10 mouse cellular contexts compared by ENCODE assay signal in genomic region chr3:87157297-87157696, GRCm38 (mm10). TPM values are rescaled to one million over a fixed set of nuclear protein-coding genes. Genes with fewer than 3 reads are reported as not detected.
A peak's percentile ranks its signal among the peaks of the same experiment; 100 is the strongest.
DNase-seq lines count a peak whose midpoint lies in the region; ATAC-seq and TF ChIP-seq lines count a peak whose summit lies in the region.
"Had no signal": no experiment of that assay in that cellular context is flagged by ENCODE, and none has a peak within 500 bp of the region (broad histone marks: within the 10 kb centered on the region; RNA-seq: fewer than 3 reads in every experiment).

No protein-coding gene starts in this region.

- peaks cover 93% of the 10 kb centered on the region for H3K79me2 ChIP-seq in C2C12 (ENCODE audit: control insufficient read depth, insufficient read depth)

- no peak for DNase-seq in heart, postnatal 10 days
- no peak for DNase-seq in liver, embryonic 13.5 days
- DNase-seq in retina, embryonic 14.5 days (ENCODE audit: low spot score), result no peak
- no peak for DNase-seq in retina, postnatal 1 day
- no peak for DNase-seq in left cerebral cortex, adult 11 months (ENCODE audit: low spot score)

- H3K36me3 ChIP-seq in heart, embryonic 11.5 days (ENCODE audit: control insufficient read depth, insufficient read depth, low read length), result no peaks in the 10 kb centered on the region
- H3K36me3 ChIP-seq in C2C12 (ENCODE audit: control insufficient read depth, insufficient read depth), result peaks cover 70% of the 10 kb centered on the region
- H3K36me3 ChIP-seq in forebrain, embryonic 13.5 days (ENCODE audit: poor library complexity, severe bottlenecking), result 0 out of 2 replicates have a peak, but pooled peaks cover 3% of the 10 kb centered on the region
- H3K36me3 ChIP-seq in liver, embryonic 13.5 days, result no peaks in the 10 kb centered on the region
- H3K36me3 ChIP-seq: liver, embryonic 15.5 days had no signal

- H3ac ChIP-seq in C2C12 (ENCODE audit: control insufficient read depth, insufficient read length, low read depth), result peak overlapping the region; percentile 33

- ATAC-seq in heart, embryonic 11.5 days (replicated peaks; ENCODE audit: insufficient number of reproducible peaks, low FRiP score, low TSS enrichment), result no peak
- no peak for ATAC-seq in forebrain, embryonic 13.5 days
- no peak for ATAC-seq in liver, embryonic 13.5 days (ENCODE audit: low read depth)

- peaks cover 72% of the 10 kb centered on the region for H3K4me1 ChIP-seq in heart, embryonic 11.5 days (ENCODE audit: control insufficient read depth, insufficient read depth, low read length)
- peaks cover 82% of the 10 kb centered on the region for H3K4me1 ChIP-seq in forebrain, embryonic 13.5 days
- H3K4me1 ChIP-seq in liver, embryonic 13.5 days (replicated peaks), result peaks cover 6% of the 10 kb centered on the region
- H3K4me1 ChIP-seq: liver, embryonic 15.5 days had no signal

- no peaks in the 10 kb centered on the region for H3K9me3 ChIP-seq in heart, embryonic 11.5 days (replicated peaks; ENCODE audit: control insufficient read depth, low read length)
- no peaks in the 10 kb centered on the region for H3K9me3 ChIP-seq in forebrain, embryonic 13.5 days (replicated peaks)
- no peaks in the 10 kb centered on the region for H3K9me3 ChIP-seq in liver, embryonic 13.5 days (replicated peaks)
- H3K9me3 ChIP-seq: liver, embryonic 15.5 days had no signal

- WGBS in heart, embryonic 11.5 days (ENCODE audit: insufficient replicate concordance), result 60% methylated on average over 6 of the region's 6 CpGs
- 90% methylated on average over 4 of the region's 6 CpGs for WGBS in forebrain, embryonic 13.5 days
- WGBS in liver, embryonic 13.5 days (ENCODE audit: insufficient replicate concordance), result 36% methylated on average over 6 of the region's 6 CpGs

- H3K27ac ChIP-seq in heart, embryonic 11.5 days (ENCODE audit: low read depth, low read length), result peak overlapping the region; percentile 92
- peak overlapping the region; percentile 55; the same call in 1 of the 2 replicates for H3K27ac ChIP-seq in forebrain, embryonic 13.5 days
- peak overlapping the region; percentile 47 for H3K27ac ChIP-seq in liver, embryonic 13.5 days
- H3K27ac ChIP-seq: liver, embryonic 15.5 days had no signal

- H3K4me3 ChIP-seq in heart, embryonic 11.5 days (ENCODE audit: low read depth, low read length), result no peak overlapping the region
- H3K4me3 ChIP-seq in C2C12 (ENCODE audit: insufficient read depth, poor library complexity, severe bottlenecking), result no peak overlapping the region
- H3K4me3 ChIP-seq in forebrain, embryonic 13.5 days, result no peak overlapping the region
- H3K4me3 ChIP-seq in liver, embryonic 13.5 days (replicated peaks), result no peak overlapping the region
- H3K4me3 ChIP-seq: liver, embryonic 15.5 days had no signal

- H3K9ac ChIP-seq in heart, embryonic 11.5 days (ENCODE audit: low read depth, low read length), result no peak overlapping the region
- no peak overlapping the region for H3K9ac ChIP-seq in forebrain, embryonic 13.5 days
- no peak overlapping the region for H3K9ac ChIP-seq in liver, embryonic 13.5 days
- H3K9ac ChIP-seq: liver, embryonic 15.5 days had no signal

- TF ChIP-seq CTCF in C2C12 (IDR thresholded peaks at IDR 0.05; ENCODE audit: control insufficient read depth, insufficient read depth, insufficient read length), result no peak

- H3K27me3 ChIP-seq in heart, embryonic 11.5 days (ENCODE audit: control insufficient read depth, insufficient read depth, low read length), result no peaks in the 10 kb centered on the region
- no peaks in the 10 kb centered on the region for H3K27me3 ChIP-seq in C2C12 (ENCODE audit: control insufficient read depth, insufficient read depth, insufficient read length)
- H3K27me3 ChIP-seq in forebrain, embryonic 13.5 days, result no peaks in the 10 kb centered on the region
- H3K27me3 ChIP-seq in liver, embryonic 13.5 days, result no peaks in the 10 kb centered on the region
- H3K27me3 ChIP-seq: liver, embryonic 15.5 days had no signal

- intact Hi-C loops in heart, postnatal 10 days (cut with DNase I), result no loop called here

- peaks cover 75% of the 10 kb centered on the region for H3K79me3 ChIP-seq in C2C12 (ENCODE audit: low read depth)

- no peak overlapping the region; the same call in 1 of the 2 replicates for H3K4me2 ChIP-seq in heart, embryonic 11.5 days
- H3K4me2 ChIP-seq in forebrain, embryonic 13.5 days, result no peak overlapping the region
- H3K4me2 ChIP-seq in liver, embryonic 13.5 days, result no peak overlapping the region
- H3K4me2 ChIP-seq: liver, embryonic 15.5 days had no signal

TF ChIP-seq in C2C12, 6 proteins besides CTCF, POLR2A, EP300 and RAD21:
- TF ChIP-seq CEBPB (IDR thresholded peaks at IDR 0.05; ENCODE audit: low read depth) (no peak), USF1 (IDR thresholded peaks at IDR 0.05; ENCODE audit: low read depth) (no peak), MAX (IDR thresholded peaks at IDR 0.05) (no peak), FOSL1 (IDR thresholded peaks at IDR 0.05; ENCODE audit: insufficient read depth, low read length, poor library complexity, severe bottlenecking) (no peak), MYOD1 (IDR thresholded peaks at IDR 0.05; ENCODE audit: control insufficient read depth, insufficient read length, low read depth) (no peak), MYOG (IDR thresholded peaks at IDR 0.05; ENCODE audit: control insufficient read depth, extremely low read depth, insufficient read length) (no peak)

RNA-seq across cellular contexts. Expression of gene Kirrel, which starts 17.2 kb away (rescaled TPM):
- polyA plus RNA-seq in heart, embryonic 11.5 days (2014; fragmentation: Nextera tagmentation; extraction: Ambion mirVana), result 9.9 and 12.6 TPM in 2 replicates
- 10 to 100 TPM; 12.8 to 14.8 TPM for total RNA-seq in heart, postnatal 10 days (2021)
- 42.4 TPM for polyA plus RNA-seq in C2C12 (2012; fragmentation: generic; extraction: Trizol)
- 5.8 and 7.4 TPM in 2 replicates for polyA plus RNA-seq in forebrain, embryonic 13.5 days (2015; fragmentation: Nextera tagmentation; extraction: Ambion mirVana)
- polyA plus RNA-seq in liver, embryonic 13.5 days (2015; fragmentation: Nextera tagmentation; extraction: Ambion mirVana), result 1.2 and 1.4 TPM in 2 replicates
- total RNA-seq: CH12.LX had no signal
